Mouse (Mus musculus) left cerebral cortex, adult 18-20 months (tissue): Measurements from ENCODE around the gene 1700049E17Rik1. TPM values are rescaled to one million over a fixed set of nuclear protein-coding genes. Genes with fewer than 3 reads are reported as not detected.
"Not testable (repeated sequence)": the region's sequence is repeated elsewhere in the genome, so short reads cannot be mapped to it uniquely, and the experiment has no call there.

ENCODE experiments used
- DNase-seq, 2 experiments: peaks; one replicate each; pipeline ENCODE4 v3.0.0; 2021 to 2022; ENCODE audit warnings: low spot score in 2 of 2, mixed read lengths in 1 of 2
- long read RNA-seq, 2 experiments: library from polyadenylated mRNA; stranded (forward); transcript quantifications; one replicate each; pipeline ENCODE4 v2.0.0; 2021
- total RNA-seq, 2 experiments: library from RNA; stranded (reverse); gene quantifications; 2 replicates each; pipeline ENCODE4 v1.2.3; 2021

Gene 1700049E17Rik1
- not detected for total RNA-seq
- long read RNA-seq, experiment 1: 0 reads
- long read RNA-seq, experiment 2, partial matches to known transcripts: 0 of 1 reads
- long read RNA-seq, experiment 2, other reads (novel, unspliced or antisense): 1 of 1 reads

DNA sequence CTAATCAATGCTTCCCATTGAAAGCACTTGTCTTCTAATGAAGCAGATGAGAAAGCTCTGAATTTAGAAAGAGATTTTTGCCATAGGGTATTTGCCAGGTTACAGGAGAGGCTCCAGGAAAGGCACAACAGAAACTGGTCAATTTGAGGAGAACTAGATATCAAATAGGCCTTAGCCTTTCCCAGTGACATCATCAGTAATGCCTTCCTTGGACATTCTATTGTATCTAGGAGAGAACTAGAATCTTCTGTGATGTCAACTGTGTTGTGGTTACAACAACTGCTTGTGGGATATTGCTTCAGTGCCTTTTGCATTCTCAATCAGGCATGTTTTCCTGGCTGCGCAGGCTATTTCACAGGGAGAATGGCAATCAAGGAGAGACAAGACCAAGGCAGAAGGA, at the start of gene 1700049E17Rik1:
Gene 1700049E17Rik1 (plus strand): TSS at position 301 of the 400 bp plus-strand sequence.
- DNase-seq: not testable (repeated sequence)

DNA sequence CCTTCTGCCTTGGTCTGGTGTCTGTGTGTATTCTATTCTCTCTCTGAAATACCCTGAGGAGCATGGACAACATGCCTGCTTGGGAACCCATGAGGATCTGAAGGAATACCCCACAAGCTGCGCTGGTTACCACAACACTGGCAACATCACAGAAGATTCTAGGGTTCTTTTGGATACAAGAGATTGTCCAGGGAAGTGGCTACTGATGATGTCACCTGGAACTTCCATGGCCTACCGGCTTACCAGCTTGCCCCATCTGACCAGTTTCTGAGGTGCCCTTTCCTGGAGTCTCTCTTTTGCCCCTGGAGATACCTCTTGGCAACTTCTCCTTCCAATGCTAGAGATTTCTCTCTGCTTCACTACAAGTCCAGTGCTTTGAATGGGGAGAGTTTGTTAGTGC, 17.6 kb upstream of the 1700049E17Rik1 start, which contains the start of gene Gm7980:
Gene Gm7980 (minus strand): TSS at position 101 of the 400 bp plus-strand sequence.
- not testable (repeated sequence) for DNase-seq

DNA sequence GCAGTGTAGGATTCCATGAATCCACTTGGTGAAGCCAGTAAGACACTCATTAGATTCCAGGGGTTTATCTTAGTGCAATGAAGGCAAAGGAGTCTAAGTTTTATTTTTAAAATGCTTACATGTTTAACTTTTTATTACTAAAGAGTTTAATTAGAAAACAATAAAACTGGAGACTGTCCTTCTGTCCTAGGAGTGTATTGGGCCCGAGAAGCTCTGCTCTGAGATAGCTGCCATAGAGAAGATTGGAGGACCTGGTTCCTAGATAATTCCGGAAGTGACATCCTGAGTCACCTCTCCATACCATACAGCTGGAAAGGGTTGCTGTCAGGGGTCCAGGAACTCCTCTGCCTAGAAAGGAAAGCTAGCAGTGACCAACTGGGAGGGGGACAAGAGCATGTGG, 18.9 kb downstream of the 1700049E17Rik1 start, which contains the start of gene 1700024B05Rik:
Gene 1700024B05Rik (plus strand): TSS at position 301 of the 400 bp plus-strand sequence.
- not testable (repeated sequence) for DNase-seq

DNA sequence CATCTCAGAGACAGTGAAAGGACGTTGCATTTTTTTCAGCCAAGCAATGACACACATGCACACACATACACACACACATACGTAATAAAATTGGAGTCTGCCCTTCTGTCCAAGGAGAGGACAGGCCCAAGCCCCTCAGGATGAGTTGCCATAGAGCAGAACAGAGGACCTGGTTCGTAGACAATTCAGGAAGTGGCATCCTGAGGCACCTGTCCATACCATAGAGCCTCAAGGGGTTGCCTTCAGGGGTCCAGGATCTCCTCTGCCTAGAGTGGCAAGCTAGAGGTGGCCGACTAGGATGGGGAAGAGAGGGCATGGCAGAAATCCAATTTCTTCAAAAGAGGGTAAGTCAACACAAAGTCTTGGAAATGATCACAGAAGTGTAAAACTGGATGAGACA, 39.3 kb downstream of the 1700049E17Rik1 start:
- DNase-seq: not testable (repeated sequence)

DNA sequence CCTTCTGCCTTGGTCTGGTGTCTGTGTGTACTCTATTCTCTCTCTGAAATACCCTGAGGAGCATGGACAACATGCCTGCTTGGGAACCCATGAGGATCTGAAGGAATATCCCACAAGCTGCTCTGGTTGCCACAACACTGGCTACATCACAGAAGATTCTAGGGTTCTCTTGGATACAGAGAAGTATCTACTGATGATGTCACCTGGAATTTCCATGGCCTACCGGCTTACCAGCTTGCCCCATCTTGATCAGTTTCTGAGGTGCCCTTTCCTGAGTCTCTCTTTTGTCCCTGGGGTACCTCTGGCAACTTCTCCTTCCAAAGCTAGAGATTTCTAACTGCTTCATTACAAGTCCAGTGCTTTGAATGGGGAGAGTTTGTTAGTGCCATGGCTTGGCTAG, 43.1 kb downstream of the 1700049E17Rik1 start, which contains the start of gene Gm6401:
Gene Gm6401 (minus strand): TSS at position 101 of the 400 bp plus-strand sequence.
- not testable (repeated sequence) for DNase-seq

DNA sequence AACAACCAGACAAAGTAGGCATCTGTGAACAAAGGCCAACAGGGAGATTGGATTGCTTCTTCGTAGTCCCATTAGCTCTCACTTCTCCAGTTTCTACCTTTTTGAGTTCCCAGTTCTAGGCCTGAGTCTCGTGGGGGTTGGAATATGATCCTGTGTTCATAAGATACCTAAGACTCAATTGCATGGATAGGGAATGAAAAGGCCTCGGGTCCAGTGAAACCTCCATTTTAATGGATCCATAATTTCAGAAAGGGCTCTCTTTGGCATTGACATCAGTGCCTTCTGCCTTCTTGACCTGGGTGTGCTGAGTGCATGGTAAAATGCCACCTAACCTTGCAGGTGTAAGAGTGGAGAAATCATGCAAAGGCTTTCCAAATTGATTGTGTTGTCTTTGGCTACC, 43.8 kb downstream of the 1700049E17Rik1 start:
- not testable (repeated sequence) for DNase-seq

Other genes starting within 250 kb of the 1700049E17Rik1 start
- not detected for gene Gm8068, start 223.1 kb upstream of the 1700049E17Rik1 start, total RNA-seq
- not detected for gene Gm7929, start 174.3 kb upstream of the 1700049E17Rik1 start, total RNA-seq
- not detected for gene Gm47189, start 152.5 kb upstream of the 1700049E17Rik1 start, total RNA-seq
- gene Gm7980, start 17.7 kb upstream of the 1700049E17Rik1 start, total RNA-seq: not detected
- gene 1700024B05Rik, start 19.0 kb downstream of the 1700049E17Rik1 start, total RNA-seq: under 1 TPM in 1 of 2 experiments, not detected in 1; 0.44 TPM
- gene Gm6401, start 43.0 kb downstream of the 1700049E17Rik1 start, total RNA-seq: not detected
- 1 to 10 TPM in 1 of 2 experiments, under 1 TPM in 1; 0.42 to 1.8 TPM for gene Gm3543, start 58.4 kb downstream of the 1700049E17Rik1 start, total RNA-seq
- gene Gm7951, start 192.4 kb downstream of the 1700049E17Rik1 start, total RNA-seq: not detected
- gene Gm17027, start 237.7 kb downstream of the 1700049E17Rik1 start, total RNA-seq: not detected